Mouse (Mus musculus) bone marrow macrophage, adult 2 months (primary cell): ENCODE measurements around the gene Apol7e. TPM values are rescaled to one million over a fixed set of nuclear protein-coding genes. Genes with fewer than 3 reads are reported as not detected.

ENCODE experiments used
- H3K27ac ChIP-seq: 2 replicates; pipeline ENCODE4 v1.5.1; 2012; ENCODE audit warnings: low read depth, low read length; ENCODE audit not compliant: insufficient read depth
- H3K4me1 ChIP-seq: 2 replicates; pipeline ENCODE4 v1.6.1; 2012; ENCODE audit warnings: low read length; ENCODE audit not compliant: control insufficient read depth, insufficient read depth
- H3K4me3 ChIP-seq: 2 replicates; pipeline ENCODE4 v1.5.1; 2012; ENCODE audit warnings: mild to moderate bottlenecking, low read length, moderate library complexity; ENCODE audit not compliant: insufficient read depth
- CTCF ChIP-seq: IDR thresholded peaks from 2 replicates; pipeline ENCODE4 v1.5.1; 2012; ENCODE audit warnings: low read depth, mild to moderate bottlenecking, low read length, moderate library complexity
- POLR2A ChIP-seq: IDR thresholded peaks from 2 replicates; pipeline ENCODE4 v1.6.1; 2012; ENCODE audit warnings: mild to moderate bottlenecking, low read depth, low read length, borderline replicate concordance
- polyA plus RNA-seq: library from polyadenylated mRNA; stranded (reverse); fragments of >200 nt; gene quantifications from 2 replicates; pipeline ENCODE4 v1.2.4, GENCODE M21; 2012; ENCODE audit not compliant: missing spikeins, insufficient read depth, insufficient read length

Apol7e gene
- polyA plus RNA-seq, 1 experiment = not detected

DNA sequence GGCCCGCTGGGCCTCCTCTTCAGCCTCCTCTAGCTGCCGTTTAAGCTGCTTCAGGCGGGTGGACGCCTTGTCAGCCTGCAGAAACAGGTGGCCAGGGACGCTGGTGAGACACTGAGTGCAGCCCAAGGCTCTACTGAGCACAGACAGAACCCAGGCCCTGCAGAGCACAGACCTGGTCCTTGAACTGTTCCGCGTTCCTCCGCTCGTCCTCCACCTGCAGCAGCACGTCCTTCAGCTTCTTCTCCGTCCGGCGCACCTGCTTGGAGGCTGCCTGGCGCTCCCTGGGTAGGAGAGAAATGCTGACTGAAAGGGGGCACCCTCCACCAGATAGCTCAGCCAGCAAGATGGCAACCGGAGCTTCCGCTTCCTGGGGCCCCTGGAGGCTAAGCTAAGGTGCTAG lies 64.4 kb downstream of the Apol7e start:
- TF ChIP-seq CTCF = no peak
- TF ChIP-seq POLR2A = no peak
- Histone ChIP-seq H3K27ac (no peak overlapping the region), H3K4me1 (peaks cover 18% of the 10 kb centered on the region), H3K4me3 (no peak overlapping the region)

DNA sequence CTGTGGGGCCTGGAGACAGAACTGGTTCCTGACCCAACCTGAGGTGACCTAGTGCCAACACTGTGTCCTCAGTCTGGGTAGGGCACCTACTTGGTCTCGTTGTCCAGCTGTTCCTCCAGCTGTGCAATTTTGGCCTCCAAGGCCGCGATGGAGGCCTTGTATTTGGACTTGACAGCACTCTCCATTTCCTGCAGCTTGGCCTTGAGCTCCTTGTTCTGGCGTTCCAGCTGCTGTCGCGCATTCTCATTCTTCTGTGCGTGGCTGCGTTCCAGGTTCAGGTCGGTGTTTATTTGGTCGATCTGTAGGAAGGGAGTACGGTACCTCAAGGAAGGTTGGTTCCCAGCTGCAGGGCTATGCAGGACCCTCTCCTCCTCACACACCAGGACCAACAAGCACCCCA lies 65.0 kb downstream of the Apol7e start:
- H3K4me3 ChIP-seq = no peak overlapping the region
- H3K4me1 ChIP-seq = peaks cover 18% of the 10 kb centered on the region
- TF ChIP-seq POLR2A = no peak
- no peak for TF ChIP-seq CTCF
- peak overlapping the region; percentile 92 for H3K27ac ChIP-seq

- H3K27ac ChIP-seq = peak overlapping the region; percentile 92
These were observed 65.8 kb downstream of the Apol7e start for GRCm38 (mm10) chr15:77764391-77765006.

GRCm38 (mm10) chr15:77765484-77766093 lies 66.9 kb downstream of the Apol7e start:
- Histone ChIP-seq H3K27ac (peak overlapping the region; percentile 92; the same call in 1 of the 2 replicates), H3K4me1 (peaks cover 18% of the 10 kb centered on the region)

More at GRCm38 (mm10) chr15:77764391-77765006, 65.8 kb downstream of the Apol7e start:
- Histone ChIP-seq H3K4me3 (no peak overlapping the region), H3K4me1 (peaks cover 18% of the 10 kb centered on the region)
- TF ChIP-seq CTCF = no peak

DNA sequence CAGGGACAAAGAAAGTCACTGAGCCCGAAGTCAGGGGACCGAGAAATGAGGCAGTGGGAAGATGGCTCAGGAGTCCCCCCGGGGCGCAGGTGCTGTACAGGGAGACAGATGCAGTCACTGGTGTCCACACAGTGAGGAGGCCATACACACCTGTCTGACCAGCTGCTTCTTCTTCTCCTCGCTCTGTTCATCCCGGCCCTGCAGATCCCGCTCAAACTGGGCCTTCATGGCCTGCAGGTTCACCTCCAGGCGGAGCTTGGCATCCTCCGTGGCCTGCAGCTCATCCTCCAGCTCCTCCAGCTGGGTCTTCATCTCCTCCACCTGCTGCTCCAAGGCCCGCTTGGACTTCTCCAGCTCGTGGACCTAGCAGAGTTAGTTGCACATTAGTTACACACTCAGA lies 68.3 kb downstream of the Apol7e start:
- Histone ChIP-seq H3K4me1 (peaks cover 20% of the 10 kb centered on the region), H3K27ac (no peak overlapping the region), H3K4me3 (no peak overlapping the region)
- no peak for TF ChIP-seq POLR2A
- TF ChIP-seq CTCF = no peak

More at GRCm38 (mm10) chr15:77765484-77766093, 66.9 kb downstream of the Apol7e start:
- H3K4me3 ChIP-seq = no peak overlapping the region
- no peak for TF ChIP-seq CTCF
- no peak for TF ChIP-seq POLR2A

Other genes with a start within 250 kb of the Apol7e start
- not detected in 2 replicates for gene Apol10a, start 221.8 kb upstream of the Apol7e start, polyA plus RNA-seq
- not detected in 2 replicates for gene Apol11a, start 190.6 kb upstream of the Apol7e start, polyA plus RNA-seq
- 0.60 and 0.71 TPM in 2 replicates for gene Apol7c, start 165.5 kb upstream of the Apol7e start, polyA plus RNA-seq
- not detected in 2 replicates for gene 1700025B11Rik, start 137.0 kb upstream of the Apol7e start, polyA plus RNA-seq
- gene Apol10b, start 102.7 kb upstream of the Apol7e start, polyA plus RNA-seq = not detected in 2 replicates
- not detected in 2 replicates for gene Gm36245, start 99.6 kb upstream of the Apol7e start, polyA plus RNA-seq
- not detected in 2 replicates for gene Apol11b, start 55.6 kb upstream of the Apol7e start, polyA plus RNA-seq
- gene Apol9b, start 30.2 kb downstream of the Apol7e start, polyA plus RNA-seq = 0.72 and 1.0 TPM in 2 replicates
- gene Apol8, start 58.1 kb downstream of the Apol7e start, polyA plus RNA-seq = not detected in 2 replicates
- 170 and 194 TPM in 2 replicates for gene Myh9, start 143.3 kb downstream of the Apol7e start, polyA plus RNA-seq
- gene Txn2, start 230.1 kb downstream of the Apol7e start, polyA plus RNA-seq = 141 and 148 TPM in 2 replicates